Mouse (Mus musculus): Measurements from ENCODE around the gene Rplp2.

DNA sequence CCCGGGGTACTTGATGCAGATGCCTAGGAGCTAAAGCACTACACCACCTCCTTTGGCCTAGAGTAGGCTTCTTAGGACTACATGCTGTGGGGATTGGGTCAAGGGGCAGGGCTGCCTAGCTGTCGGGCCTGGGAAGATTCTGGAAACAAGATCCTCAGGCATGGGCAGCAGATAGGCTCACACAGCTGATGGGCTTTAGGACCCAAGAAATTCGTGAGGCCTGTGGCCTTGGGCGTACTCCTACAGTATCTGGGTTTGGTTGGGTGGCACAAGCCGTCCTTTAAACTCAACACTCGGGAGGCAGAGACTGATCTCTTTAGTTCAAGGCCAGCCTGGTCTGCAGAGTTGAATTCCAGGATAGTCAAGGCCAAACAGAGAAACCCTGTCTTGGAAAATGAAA is 25.1 kb downstream of the Rplp2 start:
- TF ChIP-seq CTCF (IDR thresholded peaks at IDR 0.05; ENCODE audit: low read depth, low read length) (no peak), EP300 (IDR thresholded peaks at IDR 0.05; ENCODE audit: insufficient read depth, low read depth, low read length) (no peak)
